Mouse (Mus musculus): ENCODE measurements at regions not wholly inside any gene's neighbourhood (a gene's known extent, or its start where the extent isn't known, plus 50 kb on each side); places are given as distances from the start of the nearest gene placed in this dataset.

DNA sequence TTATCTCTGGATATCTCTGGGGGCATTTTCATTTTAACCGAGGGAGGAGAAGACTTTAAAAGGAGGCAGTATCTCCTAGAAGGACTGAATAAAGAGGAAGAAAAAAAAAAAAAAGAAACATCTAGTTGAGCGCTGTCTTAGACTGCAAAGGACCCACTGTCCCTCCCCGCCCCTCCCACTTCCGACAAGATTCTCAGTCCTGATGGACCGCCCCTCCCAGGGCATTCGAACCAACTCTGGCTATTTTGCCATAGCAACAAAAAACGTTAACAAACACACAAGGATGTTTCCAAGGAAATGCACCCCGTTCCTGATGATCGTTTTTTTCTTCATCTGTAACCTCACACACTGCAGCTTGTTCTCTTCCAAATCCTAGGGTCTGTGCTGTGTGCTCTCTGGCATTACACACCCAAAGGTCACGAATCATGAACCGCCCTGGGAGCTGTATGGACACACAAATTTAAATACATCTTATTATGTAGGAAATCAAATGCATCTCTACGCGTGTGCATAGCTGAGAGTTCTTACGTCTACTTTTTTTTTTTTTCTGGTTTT, 75.8 kb downstream of the Rnd3 start:
- no peak overlapping the region for H3K4me2 ChIP-seq (ENCODE audit: low read length)
- 72% methylated on average over 14 of the region's 14 CpGs for WGBS
- H3K9me3 ChIP-seq (ENCODE audit: control insufficient read depth, low read length) = no peaks in the 10 kb centered on the region
- no peaks in the 10 kb centered on the region for H3K36me3 ChIP-seq (ENCODE audit: control insufficient read depth, insufficient read depth)
- H3K27ac ChIP-seq (ENCODE audit: low read length) = no peak overlapping the region
- 0 out of 2 replicates have a peak, but pooled peaks cover 2% of the 10 kb centered on the region for H3K4me1 ChIP-seq (replicated peaks; ENCODE audit: control insufficient read depth, insufficient read depth, low read length)
- no peaks in the 10 kb centered on the region for H3K27me3 ChIP-seq (replicated peaks; ENCODE audit: control insufficient read depth, insufficient read depth, low read length)
- H3K4me3 ChIP-seq (replicated peaks; ENCODE audit: low read length) = no peak overlapping the region
- ATAC-seq = no peak
- no peak overlapping the region for H3K9ac ChIP-seq (replicated peaks; ENCODE audit: low read depth, low read length)

GRCm38 (mm10) chr2:51072346-51072885, 76.5 kb downstream of the Rnd3 start:
- no peak overlapping the region for H3K4me2 ChIP-seq (ENCODE audit: low read length)

GRCm38 (mm10) chr2:51070902-51071301, 78.0 kb downstream of the Rnd3 start:
- ATAC-seq = no peak
- no peak overlapping the region for H3K9ac ChIP-seq (replicated peaks; ENCODE audit: low read depth, low read length)
- H3K27ac ChIP-seq (ENCODE audit: low read length) = no peak overlapping the region
- no peak overlapping the region for H3K4me2 ChIP-seq (ENCODE audit: low read length)
- H3K4me3 ChIP-seq (replicated peaks; ENCODE audit: low read length) = no peak overlapping the region
- 29% methylated on average over 2 of the region's 2 CpGs for WGBS
- H3K27me3 ChIP-seq (replicated peaks; ENCODE audit: control insufficient read depth, insufficient read depth, low read length) = no peaks in the 10 kb centered on the region
- H3K36me3 ChIP-seq (ENCODE audit: control insufficient read depth, insufficient read depth) = no peaks in the 10 kb centered on the region
- H3K4me1 ChIP-seq (replicated peaks; ENCODE audit: control insufficient read depth, insufficient read depth, low read length) = peaks cover 9% of the 10 kb centered on the region
- H3K9me3 ChIP-seq (ENCODE audit: control insufficient read depth, low read length) = no peaks in the 10 kb centered on the region

More at GRCm38 (mm10) chr2:51072346-51072885, 76.5 kb downstream of the Rnd3 start:
- 79% methylated on average over 6 of the region's 6 CpGs for WGBS
- Histone ChIP-seq H3K9ac (replicated peaks; ENCODE audit: low read depth, low read length) (no peak overlapping the region), H3K27me3 (replicated peaks; ENCODE audit: control insufficient read depth, insufficient read depth, low read length) (no peaks in the 10 kb centered on the region), H3K27ac (ENCODE audit: low read length) (no peak overlapping the region), H3K4me3 (replicated peaks; ENCODE audit: low read length) (no peak overlapping the region), H3K36me3 (ENCODE audit: control insufficient read depth, insufficient read depth) (no peaks in the 10 kb centered on the region), H3K4me1 (replicated peaks; ENCODE audit: control insufficient read depth, insufficient read depth, low read length) (0 out of 2 replicates have a peak, but pooled peaks cover 2% of the 10 kb centered on the region), H3K9me3 (ENCODE audit: control insufficient read depth, low read length) (no peaks in the 10 kb centered on the region)
- no peak for ATAC-seq

DNA sequence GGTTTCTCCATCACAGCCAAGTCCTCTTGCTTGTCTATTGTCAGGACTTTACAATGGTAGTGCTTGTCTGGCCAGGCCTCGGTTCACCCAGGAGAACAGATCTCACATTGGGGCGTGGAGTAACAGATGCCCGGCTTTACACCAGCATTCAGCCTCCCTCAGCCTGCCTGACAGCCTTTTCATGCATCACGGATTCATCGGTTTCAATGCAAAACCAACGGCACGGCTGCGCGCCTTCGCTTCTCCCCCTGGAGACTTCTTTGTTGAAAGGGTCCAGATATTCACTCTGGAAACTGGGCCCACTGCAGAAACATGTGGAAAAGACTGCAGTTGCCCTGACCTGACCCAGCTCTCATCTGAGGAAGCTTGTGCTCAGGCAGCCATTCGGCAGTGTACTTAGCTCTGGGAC, 82.5 kb downstream of the Rnd3 start:
- peak overlapping the region; percentile 52; the same call in 1 of the 2 replicates for H3K9ac ChIP-seq (replicated peaks; ENCODE audit: low read depth, low read length)
- H3K4me1 ChIP-seq (replicated peaks; ENCODE audit: control insufficient read depth, insufficient read depth, low read length) = peaks cover 9% of the 10 kb centered on the region
- H3K27me3 ChIP-seq (replicated peaks; ENCODE audit: control insufficient read depth, insufficient read depth, low read length) = no peaks in the 10 kb centered on the region
- peak; percentile 94 for ATAC-seq
- H3K4me3 ChIP-seq (replicated peaks; ENCODE audit: low read length) = no peak overlapping the region
- H3K36me3 ChIP-seq (ENCODE audit: control insufficient read depth, insufficient read depth) = no peaks in the 10 kb centered on the region
- H3K27ac ChIP-seq (ENCODE audit: low read length) = peak overlapping the region; percentile 90
- peak overlapping the region; percentile 42 for H3K4me2 ChIP-seq (ENCODE audit: low read length)
- no peaks in the 10 kb centered on the region for H3K9me3 ChIP-seq (ENCODE audit: control insufficient read depth, low read length)
- WGBS = 7% methylated on average over 11 of the region's 11 CpGs

DNA sequence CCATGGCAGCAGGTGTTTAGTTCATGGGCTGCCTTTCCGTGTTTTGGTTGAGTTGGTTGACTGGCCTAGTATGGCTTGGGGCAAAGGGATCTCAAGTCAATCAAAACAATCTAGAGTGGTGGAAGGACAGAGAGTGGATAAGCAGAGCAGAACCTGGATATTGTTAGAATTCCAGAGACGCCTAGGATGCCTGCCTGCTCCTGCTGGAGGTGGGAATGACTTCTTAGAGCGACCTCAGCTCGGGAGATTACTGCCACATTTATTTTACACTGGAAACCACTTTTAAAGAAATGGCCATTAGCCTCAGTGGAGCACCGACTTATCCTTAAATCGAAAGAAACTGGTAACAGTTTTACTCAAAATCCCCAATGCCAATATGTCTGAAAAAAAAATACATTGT, 83.1 kb downstream of the Rnd3 start:
- Histone ChIP-seq H3K36me3 (ENCODE audit: control insufficient read depth, insufficient read depth) (no peaks in the 10 kb centered on the region), H3K4me2 (ENCODE audit: low read length) (no peak overlapping the region), H3K27me3 (replicated peaks; ENCODE audit: control insufficient read depth, insufficient read depth, low read length) (no peaks in the 10 kb centered on the region), H3K27ac (ENCODE audit: low read length) (peak overlapping the region; percentile 90), H3K9me3 (ENCODE audit: control insufficient read depth, low read length) (no peaks in the 10 kb centered on the region), H3K4me1 (replicated peaks; ENCODE audit: control insufficient read depth, insufficient read depth, low read length) (peaks cover 9% of the 10 kb centered on the region), H3K4me3 (replicated peaks; ENCODE audit: low read length) (no peak overlapping the region), H3K9ac (replicated peaks; ENCODE audit: low read depth, low read length) (no peak overlapping the region)
- ATAC-seq = peak; percentile 3; the same call in 1 of the 2 replicates
- 46% methylated on average over 6 of the region's 6 CpGs for WGBS

GRCm38 (mm10) chr2:51064821-51065220, 84.1 kb downstream of the Rnd3 start:
- no peak overlapping the region for H3K27ac ChIP-seq (ENCODE audit: low read length)
- WGBS = 41% methylated on average over 4 of the region's 4 CpGs
- no peak for ATAC-seq

DNA sequence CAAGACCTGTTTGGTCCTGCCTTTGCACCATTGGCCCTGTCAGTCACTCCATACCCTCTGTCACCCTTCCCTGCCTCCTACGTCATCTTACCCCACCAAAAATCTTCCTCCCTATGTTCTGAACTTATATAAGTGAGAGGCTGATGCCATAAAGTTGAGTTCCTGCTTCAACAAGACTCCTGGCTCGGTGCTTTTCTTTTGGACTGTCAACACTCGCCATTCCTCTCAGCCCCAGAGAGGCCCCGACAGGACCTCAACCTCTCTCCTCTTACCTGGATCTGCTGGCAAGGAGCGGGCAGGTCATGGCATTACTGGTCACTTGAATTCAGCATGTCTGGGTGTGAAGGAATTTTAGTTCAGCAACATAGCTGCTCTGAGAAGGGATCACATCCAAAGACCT, 86.9 kb downstream of the Rnd3 start:
- no peak for ATAC-seq

More at GRCm38 (mm10) chr2:51064821-51065220, 84.1 kb downstream of the Rnd3 start:
- H3K36me3 ChIP-seq (ENCODE audit: control insufficient read depth, insufficient read depth) = no peaks in the 10 kb centered on the region
- no peak overlapping the region for H3K9ac ChIP-seq (replicated peaks; ENCODE audit: low read depth, low read length)
- no peaks in the 10 kb centered on the region for H3K9me3 ChIP-seq (ENCODE audit: control insufficient read depth, low read length)
- H3K27me3 ChIP-seq (replicated peaks; ENCODE audit: control insufficient read depth, insufficient read depth, low read length) = no peaks in the 10 kb centered on the region
- H3K4me1 ChIP-seq (replicated peaks; ENCODE audit: control insufficient read depth, insufficient read depth, low read length) = peaks cover 7% of the 10 kb centered on the region
- no peak overlapping the region for H3K4me3 ChIP-seq (replicated peaks; ENCODE audit: low read length)
- H3K4me2 ChIP-seq (ENCODE audit: low read length) = no peak overlapping the region

DNA sequence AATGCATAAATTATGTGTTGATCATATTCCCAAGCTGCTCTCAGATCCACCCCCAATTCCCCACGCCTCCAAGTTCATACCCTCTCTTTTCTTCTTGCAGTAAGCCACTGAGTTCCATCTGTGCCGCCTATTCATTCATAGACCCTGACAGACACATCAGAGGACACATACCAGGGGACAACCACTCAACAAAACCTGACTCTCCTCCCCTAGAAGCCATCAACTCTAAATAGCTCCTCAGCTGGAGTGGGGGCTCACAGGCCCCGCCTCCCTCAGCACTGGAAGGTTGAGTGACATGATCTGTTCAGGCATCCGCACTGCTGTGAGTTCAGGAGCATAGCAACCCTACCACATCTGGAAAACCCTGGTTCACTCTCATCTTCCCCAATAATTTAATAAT, 90.8 kb downstream of the Rnd3 start:
- H3K36me3 ChIP-seq (ENCODE audit: control insufficient read depth, insufficient read depth) = no peaks in the 10 kb centered on the region
- H3K4me3 ChIP-seq (replicated peaks; ENCODE audit: low read length) = no peak overlapping the region
- H3K27me3 ChIP-seq (replicated peaks; ENCODE audit: control insufficient read depth, insufficient read depth, low read length) = no peaks in the 10 kb centered on the region
- no peaks in the 10 kb centered on the region for H3K9me3 ChIP-seq (ENCODE audit: control insufficient read depth, low read length)
- no peak overlapping the region for H3K4me2 ChIP-seq (ENCODE audit: low read length)
- no peak overlapping the region for H3K27ac ChIP-seq (ENCODE audit: low read length)
- H3K4me1 ChIP-seq (replicated peaks; ENCODE audit: control insufficient read depth, insufficient read depth, low read length) = no peaks in the 10 kb centered on the region
- WGBS = 84% methylated on average over 4 of the region's 4 CpGs
- no peak overlapping the region for H3K9ac ChIP-seq (replicated peaks; ENCODE audit: low read depth, low read length)
- no peak for ATAC-seq

More for the DNA sequence above, 86.9 kb downstream of the Rnd3 start:
- H3K9me3 ChIP-seq (ENCODE audit: control insufficient read depth, low read length) = no peaks in the 10 kb centered on the region
- H3K4me1 ChIP-seq (replicated peaks; ENCODE audit: control insufficient read depth, insufficient read depth, low read length) = peaks cover 7% of the 10 kb centered on the region
- no peak overlapping the region for H3K27ac ChIP-seq (ENCODE audit: low read length)
- no peaks in the 10 kb centered on the region for H3K36me3 ChIP-seq (ENCODE audit: control insufficient read depth, insufficient read depth)
- H3K4me2 ChIP-seq (ENCODE audit: low read length) = no peak overlapping the region
- H3K27me3 ChIP-seq (replicated peaks; ENCODE audit: control insufficient read depth, insufficient read depth, low read length) = no peaks in the 10 kb centered on the region
- WGBS = 92% methylated on average over 5 of the region's 5 CpGs
- no peak overlapping the region for H3K9ac ChIP-seq (replicated peaks; ENCODE audit: low read depth, low read length)
- no peak overlapping the region for H3K4me3 ChIP-seq (replicated peaks; ENCODE audit: low read length)

- Histone ChIP-seq H3K4me1 (replicated peaks; ENCODE audit: control insufficient read depth, insufficient read depth, low read length) (no peaks in the 10 kb centered on the region), H3K36me3 (ENCODE audit: control insufficient read depth, insufficient read depth) (no peaks in the 10 kb centered on the region), H3K27me3 (replicated peaks; ENCODE audit: control insufficient read depth, insufficient read depth, low read length) (no peaks in the 10 kb centered on the region), H3K9me3 (ENCODE audit: control insufficient read depth, low read length) (no peaks in the 10 kb centered on the region), H3K9ac (replicated peaks; ENCODE audit: low read depth, low read length) (no peak overlapping the region), H3K4me3 (replicated peaks; ENCODE audit: low read length) (no peak overlapping the region), H3K27ac (ENCODE audit: low read length) (no peak overlapping the region), H3K4me2 (ENCODE audit: low read length) (no peak overlapping the region)
- ATAC-seq = no peak
- WGBS = 61% methylated on average over 8 of the region's 8 CpGs
Measured at GRCm38 (mm10) chr2:51056141-51056731, 92.7 kb downstream of the Rnd3 start.
